Mouse (Mus musculus): ENCODE measurements around the gene Ccdc40. TPM values are rescaled to one million over a fixed set of nuclear protein-coding genes. Genes with fewer than 3 reads are reported as not detected.

Gene Ccdc40
- total RNA-seq, 2 experiments from 2014 or later, result 9.0 to 12.0 TPM

DNA sequence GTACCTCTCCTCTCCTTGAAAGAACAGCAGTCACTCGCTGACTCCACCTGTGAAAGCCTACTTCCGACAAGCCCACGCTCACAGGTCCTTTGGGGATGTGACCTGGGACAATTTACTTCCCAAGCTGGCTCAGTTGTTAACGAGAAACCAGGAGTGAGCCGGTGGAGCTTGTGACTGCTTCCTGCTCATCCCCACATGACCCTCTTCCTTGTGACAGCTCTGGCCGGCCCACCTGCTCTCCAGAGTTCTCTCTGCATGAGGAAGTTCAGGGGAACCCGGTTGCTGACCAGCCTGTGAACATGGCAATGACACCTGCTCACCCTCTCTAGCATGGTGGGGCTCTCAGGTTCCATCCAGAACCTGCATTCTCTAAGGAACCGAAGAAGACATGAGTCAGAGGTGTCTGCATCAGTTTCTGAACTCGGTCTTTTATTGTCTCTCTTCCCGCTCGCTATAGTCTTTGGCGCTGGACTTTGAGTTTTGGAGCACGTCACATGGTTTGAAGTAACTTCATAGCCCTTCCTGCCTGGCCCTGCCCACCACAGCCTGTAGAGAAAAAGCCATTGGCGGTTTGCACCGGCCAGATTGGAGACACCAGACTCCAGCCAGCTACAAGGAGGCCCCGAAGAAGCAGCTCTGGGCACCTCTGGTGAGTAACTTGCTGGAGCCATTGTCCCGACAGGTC lies 86.0 kb downstream of the Ccdc40 start:
- ATAC-seq (replicated peaks; ENCODE audit: poor library complexity, severe bottlenecking), result no peak

Other genes starting within 250 kb of the Ccdc40 start
- not detected in 2 replicates for gene Enpp7, start 240.4 kb upstream of the Ccdc40 start, total RNA-seq (2014; fragmentation: Nextera tagmentation)
- gene Enpp7, start 240.4 kb upstream of the Ccdc40 start, total RNA-seq (2017), result not detected in 2 replicates
- gene Cbx2, start 205.6 kb upstream of the Ccdc40 start, total RNA-seq (2014; fragmentation: Nextera tagmentation), result 0.88 and 5.0 TPM in 2 replicates
- 2.1 and 2.6 TPM in 2 replicates for gene Cbx2, start 205.6 kb upstream of the Ccdc40 start, total RNA-seq (2017)
- 3.6 TPM in 2 replicates for gene Cbx8, start 187.6 kb upstream of the Ccdc40 start, total RNA-seq (2014; fragmentation: Nextera tagmentation)
- gene Cbx8, start 187.6 kb upstream of the Ccdc40 start, total RNA-seq (2017), result 1.5 and 3.2 TPM in 2 replicates
- 15.8 and 18.8 TPM in 2 replicates for gene Cbx4, start 142.4 kb upstream of the Ccdc40 start, total RNA-seq (2014; fragmentation: Nextera tagmentation)
- 27.4 and 38.2 TPM in 2 replicates for gene Cbx4, start 142.4 kb upstream of the Ccdc40 start, total RNA-seq (2017)
- gene Tbc1d16, start 73 bp upstream of the Ccdc40 start, total RNA-seq (2014; fragmentation: Nextera tagmentation), result 3.3 and 8.6 TPM in 2 replicates
- 2.1 and 3.0 TPM in 2 replicates for gene Tbc1d16, start 73 bp upstream of the Ccdc40 start, total RNA-seq (2017)
- gene Gaa, start 39.3 kb downstream of the Ccdc40 start, total RNA-seq (2014; fragmentation: Nextera tagmentation), result 35.8 and 47.2 TPM in 2 replicates
- gene Gaa, start 39.3 kb downstream of the Ccdc40 start, total RNA-seq (2017), result 27.4 and 31.6 TPM in 2 replicates
- 280 and 311 TPM in 2 replicates for gene Eif4a3, start 71.5 kb downstream of the Ccdc40 start, total RNA-seq (2014; fragmentation: Nextera tagmentation)
- gene Eif4a3, start 71.5 kb downstream of the Ccdc40 start, total RNA-seq (2017), result 188 and 228 TPM in 2 replicates
- not detected in 2 replicates for gene Card14, start 79.2 kb downstream of the Ccdc40 start, total RNA-seq (2014; fragmentation: Nextera tagmentation)
- gene Card14, start 79.2 kb downstream of the Ccdc40 start, total RNA-seq (2017), result not detected in 2 replicates
- gene Sgsh, start 127.0 kb downstream of the Ccdc40 start, total RNA-seq (2014; fragmentation: Nextera tagmentation), result 4.3 and 5.2 TPM in 2 replicates
- 2.7 and 4.1 TPM in 2 replicates for gene Sgsh, start 127.0 kb downstream of the Ccdc40 start, total RNA-seq (2017)
- 1.1 TPM in 1 of 2 replicates, not detected in the other for gene Slc26a11, start 127.0 kb downstream of the Ccdc40 start, total RNA-seq (2014; fragmentation: Nextera tagmentation)
- 0.21 and 0.43 TPM in 2 replicates for gene Slc26a11, start 127.0 kb downstream of the Ccdc40 start, total RNA-seq (2017)
- gene Rnf213, start 164.5 kb downstream of the Ccdc40 start, total RNA-seq (2014; fragmentation: Nextera tagmentation), result 57.7 and 58.1 TPM in 2 replicates
- gene Rnf213, start 164.5 kb downstream of the Ccdc40 start, total RNA-seq (2017), result 40.5 and 45.5 TPM in 2 replicates

Data from granulocyte monocyte progenitor cell, adult 5-6 weeks (primary cell).